Mouse (Mus musculus) lung, embryonic 14.5 days (tissue): ENCODE measurements around the gene Pidd1. TPM values are rescaled to one million over a fixed set of nuclear protein-coding genes. Genes with fewer than 3 reads are reported as not detected.

Source experiments
- ATAC-seq: fragments of 200-750 bp; cut with Nextera tagmentation; 2 replicates; pipeline ENCODE4 v1.8.0; 2017; ENCODE audit warnings: mild to moderate bottlenecking, moderate TSS enrichment, moderate library complexity; ENCODE audit not compliant: insufficient read depth
- DNase-seq: peaks from one replicate; pipeline ENCODE4 v3.0.0-alpha.2; 2015
- H3K27ac ChIP-seq: fragments of 300-500 bp; sonication (generic); 2 replicates; pipeline ENCODE4 v1.5.1; 2014; ENCODE audit warnings: low read depth, mild to moderate bottlenecking, moderate library complexity
- H3K27me3 ChIP-seq: fragments of 300-500 bp; sonication (generic); 2 replicates; pipeline ENCODE4 v1.6.1; 2014; ENCODE audit warnings: low read length, control low read depth; ENCODE audit not compliant: insufficient read depth
- H3K36me3 ChIP-seq: fragments of 300-500 bp; sonication (generic); 2 replicates; pipeline ENCODE4 v1.6.1; 2014; ENCODE audit warnings: control low read depth; ENCODE audit not compliant: insufficient read depth
- H3K4me1 ChIP-seq: fragments of 300-500 bp; sonication (generic); 2 replicates; pipeline ENCODE4 v1.6.1; 2014; ENCODE audit warnings: antibody characterized with exemption, control low read depth; ENCODE audit not compliant: insufficient read depth
- H3K4me2 ChIP-seq: fragments of 300-500 bp; sonication (generic); 2 replicates; pipeline ENCODE4 v1.6.1; 2014; ENCODE audit warnings: mild to moderate bottlenecking
- H3K4me3 ChIP-seq: fragments of 300-500 bp; sonication (generic); 2 replicates; pipeline ENCODE4 v1.5.1; 2014; ENCODE audit warnings: low read depth, low read length
- H3K9ac ChIP-seq: fragments of 300-500 bp; sonication (generic); 2 replicates; pipeline ENCODE4 v1.6.1; 2014
- H3K9me3 ChIP-seq: fragments of 300-500 bp; sonication (generic); 2 replicates; pipeline ENCODE4 v1.6.1; 2016; ENCODE audit warnings: low read depth, low read length, control low read depth
- CTCF ChIP-seq: IDR thresholded peaks from 2 replicates; pipeline ENCODE4 v1.5.1; 2016; ENCODE audit warnings: antibody characterized with exemption, low read depth
- WGBS: fragments of 180-500 bp; shearing (Covaris S2); extraction: QIAGEN DNeasy Blood & Tissue Kit; methylation state at CpG from one replicate; pipeline ENCODE4 v1.1.7; 2014; 5-methylcytosine and 5-hydroxymethylcytosine counted together
- polyA plus RNA-seq: library from polyadenylated mRNA; unstranded; fragments of >200 nt; fragmentation: Nextera tagmentation; extraction: Ambion mirVana; gene quantifications from 2 replicates; pipeline ENCODE4 v1.2.1, GENCODE M21; 2014

Gene Pidd1
- polyA plus RNA-seq, 1 experiment from 2014 or later = 14.2 TPM

DNA sequence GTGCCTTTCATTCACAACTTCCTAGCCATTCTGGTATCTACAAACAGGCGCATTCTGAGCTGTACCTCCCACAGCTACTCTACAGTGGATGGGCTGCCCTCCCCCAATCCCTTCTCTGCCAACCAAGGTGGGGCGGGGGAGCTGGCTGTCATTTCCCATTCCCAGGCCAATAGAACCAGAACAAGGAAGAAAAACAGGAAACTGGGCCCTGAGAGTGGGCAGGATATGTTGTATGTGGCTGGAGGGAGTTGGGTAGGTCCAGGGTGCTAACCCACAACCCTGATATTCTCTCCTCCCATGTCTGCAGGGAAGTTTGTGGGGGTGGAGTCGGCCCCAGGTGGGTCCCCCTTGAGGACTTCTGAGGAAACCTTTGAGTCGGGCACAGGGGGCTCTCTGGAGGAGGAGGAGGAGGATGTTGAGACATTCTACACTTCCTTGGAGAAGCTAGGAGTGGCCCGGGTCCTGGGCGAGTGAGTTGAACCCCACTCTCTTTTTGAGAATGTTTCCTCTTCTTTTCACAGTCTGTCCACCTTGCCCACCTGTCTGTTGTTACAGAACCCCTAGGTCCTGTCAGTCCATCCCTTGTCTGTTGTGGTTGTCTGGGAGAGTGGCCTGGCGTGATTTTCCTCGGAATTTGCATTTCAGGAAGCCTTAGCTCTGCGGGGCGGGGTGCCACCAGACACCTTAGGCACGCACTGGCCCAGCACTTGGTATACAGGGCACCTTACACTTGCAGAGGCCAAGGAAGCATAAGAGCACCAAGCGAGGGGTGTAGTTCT lies 20.2 kb upstream of the Pidd1 start:
- Histone ChIP-seq H3K4me1 (peaks cover 21% of the 10 kb centered on the region), H3K4me2 (peak overlapping the region; percentile 49), H3K9me3 (no peaks in the 10 kb centered on the region), H3K27me3 (peaks cover 62% of the 10 kb centered on the region), H3K27ac (peak overlapping the region; percentile 36; the same call in 1 of the 2 replicates), H3K36me3 (peaks cover 8% of the 10 kb centered on the region; the same call in 1 of the 2 replicates), H3K4me3 (peak overlapping the region; percentile 24), H3K9ac (no peak overlapping the region; the same call in 1 of the 2 replicates)
- DNase-seq (peak; percentile 54), ATAC-seq (no peak)
- no peak for TF ChIP-seq CTCF
- 25% methylated on average over 12 of the region's 12 CpGs for WGBS

DNA sequence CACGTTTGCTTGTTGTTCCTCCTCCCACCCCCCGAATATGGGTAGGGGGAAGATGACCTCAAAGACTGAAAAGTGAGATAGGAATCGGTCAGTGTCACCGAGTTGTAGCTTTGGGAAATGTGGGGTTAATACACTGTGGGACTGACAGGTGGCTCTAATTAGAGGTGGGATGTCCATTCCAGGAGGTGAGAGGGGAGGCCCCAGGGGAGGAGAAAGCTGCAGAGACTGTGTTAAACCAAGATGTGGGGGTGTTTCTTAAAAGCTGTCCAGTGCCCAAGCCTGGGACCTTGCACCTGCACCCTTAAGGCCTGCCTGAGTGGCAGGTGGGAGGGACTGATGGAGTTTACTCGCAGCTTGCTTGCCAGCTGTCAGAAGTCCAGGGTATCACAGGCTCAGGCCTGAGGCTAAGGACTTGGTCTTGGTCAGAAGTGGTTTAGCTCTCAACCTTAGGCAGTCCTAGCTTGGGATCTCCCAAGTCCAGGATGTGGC lies 18.6 kb upstream of the Pidd1 start:
- Histone ChIP-seq H3K4me3 (peak overlapping the region; percentile 45), H3K4me1 (peaks cover 11% of the 10 kb centered on the region), H3K27ac (no peak overlapping the region), H3K9me3 (no peaks in the 10 kb centered on the region), H3K36me3 (peaks cover 11% of the 10 kb centered on the region; the same call in 1 of the 2 replicates), H3K4me2 (peak overlapping the region; percentile 76), H3K9ac (peak overlapping the region; percentile 58; the same call in 1 of the 2 replicates), H3K27me3 (peaks cover 62% of the 10 kb centered on the region)
- ATAC-seq (no peak), DNase-seq (no peak)
- no peak for TF ChIP-seq CTCF
- 8% methylated on average over 5 of the region's 5 CpGs for WGBS

DNA sequence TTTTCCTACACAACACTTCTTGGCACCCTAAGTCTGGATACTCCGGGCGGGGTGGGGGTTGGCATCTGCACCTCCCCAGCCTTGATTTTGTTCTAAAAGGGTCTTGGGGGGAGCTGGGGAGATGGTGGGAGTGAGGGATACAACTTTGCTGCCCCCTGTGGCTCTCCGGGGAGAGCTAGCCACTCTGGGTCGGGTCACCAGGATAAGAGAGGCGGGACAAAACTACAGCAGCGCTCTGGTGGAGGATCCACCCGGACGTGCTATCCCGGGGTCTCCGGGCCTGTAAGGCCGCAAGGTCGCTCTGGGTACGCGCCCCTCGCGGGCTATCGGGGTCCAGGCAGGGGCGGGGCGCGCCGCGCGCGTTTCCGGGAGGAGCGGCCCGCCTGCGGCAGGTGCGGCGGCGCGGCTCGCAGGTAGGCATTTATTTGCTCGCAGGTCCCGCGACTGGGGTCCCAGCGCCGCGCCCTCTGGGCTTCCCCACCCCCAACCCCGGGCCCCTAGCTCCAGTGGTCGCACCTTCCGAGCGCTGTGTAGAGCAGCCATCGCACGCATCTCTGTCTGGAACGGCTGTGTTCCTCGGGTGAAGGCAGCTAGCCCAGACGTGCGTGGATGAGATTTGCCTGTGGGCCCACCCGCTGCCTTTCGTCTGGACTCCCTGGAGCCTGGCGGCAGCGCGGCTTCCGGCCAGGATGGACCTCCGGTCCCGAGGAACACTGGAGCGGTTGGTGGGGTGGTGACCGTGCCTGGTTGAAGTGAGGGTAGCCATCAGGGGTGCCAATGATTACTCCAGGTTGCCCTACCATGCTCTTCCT lies 17.9 kb upstream of the Pidd1 start:
- Histone ChIP-seq H3K4me3 (peak overlapping the region; percentile 45), H3K9me3 (no peaks in the 10 kb centered on the region), H3K4me2 (peak overlapping the region; percentile 76), H3K9ac (peak overlapping the region; percentile 58), H3K27ac (0 out of 2 replicates have a peak overlapping the region, but pooled peaks have one; percentile 18), H3K36me3 (peaks cover 11% of the 10 kb centered on the region; the same call in 1 of the 2 replicates), H3K27me3 (peaks cover 63% of the 10 kb centered on the region), H3K4me1 (peaks cover 7% of the 10 kb centered on the region)
- ATAC-seq = no peak
- DNase-seq = peak; percentile 37
- peak; percentile 44 for TF ChIP-seq CTCF
- 1% methylated on average over 56 of the region's 59 CpGs for WGBS

DNA sequence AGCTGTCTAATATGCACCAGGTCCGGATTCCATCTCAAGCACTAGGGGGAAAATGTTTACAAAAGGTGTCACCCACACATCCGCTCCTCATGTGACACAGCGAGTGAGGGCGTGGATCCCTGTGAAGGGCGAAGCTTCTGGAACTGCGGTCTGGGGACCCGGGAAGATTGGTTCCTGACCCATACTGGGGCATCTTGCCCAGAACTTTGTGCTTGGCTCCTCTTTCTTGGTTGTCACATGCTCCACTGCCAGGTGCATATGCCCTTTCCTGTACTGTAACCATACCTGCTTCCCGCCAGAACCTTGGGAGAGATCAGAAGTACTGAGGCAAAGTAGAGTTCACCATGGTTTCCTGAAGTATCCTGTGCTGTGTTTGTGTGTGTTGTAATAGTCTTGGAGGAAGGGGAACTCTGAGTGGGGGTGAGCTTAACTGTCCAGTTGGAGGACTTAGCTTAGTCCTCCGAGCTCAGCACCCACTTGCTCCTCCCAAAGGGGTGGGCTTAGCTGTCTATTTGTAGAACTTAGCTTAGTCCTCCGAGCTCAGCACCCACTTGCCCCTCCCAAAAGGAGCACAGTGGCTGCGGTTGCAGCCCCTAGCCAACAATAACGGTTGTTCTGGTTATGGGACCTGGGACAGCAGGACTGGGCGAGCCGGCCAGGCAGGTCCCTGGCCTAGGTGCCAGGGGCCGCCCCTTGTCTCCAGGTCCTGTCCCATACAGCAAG lies 16.7 kb upstream of the Pidd1 start, which contains the start of gene Cracr2b:
TSS of gene Cracr2b (plus strand) at position 704 of the 723 bp plus-strand sequence.
- no peak for DNase-seq
- Histone ChIP-seq H3K27me3 (peaks cover 55% of the 10 kb centered on the region), H3K9ac (peak within 1 kb of the TSS; percentile 58)

DNA sequence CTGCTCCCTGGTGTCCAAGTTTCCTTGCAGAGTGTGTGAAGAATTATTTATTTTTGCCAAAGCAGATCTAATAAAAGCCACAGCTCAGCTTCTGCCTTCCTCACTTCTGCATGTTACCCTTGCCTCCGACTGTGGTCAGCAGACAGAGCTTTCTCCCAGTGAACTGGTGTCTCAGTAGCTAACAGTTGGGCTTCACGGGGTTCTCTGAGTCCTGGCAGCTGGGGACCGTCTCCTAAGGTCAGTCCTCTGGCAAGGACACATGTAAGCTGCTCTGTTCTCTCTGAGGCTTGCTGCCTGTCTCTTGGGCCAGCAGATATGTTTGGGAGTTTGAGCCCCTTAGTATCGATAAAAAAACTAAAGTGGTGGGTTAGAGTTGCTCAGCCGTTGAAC lies 16.2 kb upstream of the Pidd1 start:
- no peak for TF ChIP-seq CTCF
- Histone ChIP-seq H3K4me3 (no peak overlapping the region), H3K4me2 (no peak overlapping the region), H3K36me3 (peaks cover 11% of the 10 kb centered on the region; the same call in 1 of the 2 replicates), H3K27me3 (peaks cover 49% of the 10 kb centered on the region), H3K27ac (no peak overlapping the region), H3K9me3 (no peaks in the 10 kb centered on the region), H3K9ac (no peak overlapping the region), H3K4me1 (peaks cover 14% of the 10 kb centered on the region)
- WGBS = 32% methylated on average over 5 of the region's 5 CpGs
- no peak for ATAC-seq
- no peak for DNase-seq

More for the DNA sequence above, 16.7 kb upstream of the Pidd1 start, which contains the start of gene Cracr2b:
- Histone ChIP-seq H3K4me1 (peaks cover 13% of the 10 kb centered on the region), H3K36me3 (peaks cover 11% of the 10 kb centered on the region; the same call in 1 of the 2 replicates), H3K4me3 (peak within 1 kb of the TSS; percentile 45), H3K27ac (0 out of 2 replicates have a peak within 1 kb of the TSS, but pooled peaks have one; percentile 18), H3K9me3 (no peaks in the 10 kb centered on the region), H3K4me2 (peak within 1 kb of the TSS; percentile 76)
- ATAC-seq = no peak
- TF ChIP-seq CTCF = no peak
- 42% methylated on average over 15 of the region's 15 CpGs for WGBS

DNA sequence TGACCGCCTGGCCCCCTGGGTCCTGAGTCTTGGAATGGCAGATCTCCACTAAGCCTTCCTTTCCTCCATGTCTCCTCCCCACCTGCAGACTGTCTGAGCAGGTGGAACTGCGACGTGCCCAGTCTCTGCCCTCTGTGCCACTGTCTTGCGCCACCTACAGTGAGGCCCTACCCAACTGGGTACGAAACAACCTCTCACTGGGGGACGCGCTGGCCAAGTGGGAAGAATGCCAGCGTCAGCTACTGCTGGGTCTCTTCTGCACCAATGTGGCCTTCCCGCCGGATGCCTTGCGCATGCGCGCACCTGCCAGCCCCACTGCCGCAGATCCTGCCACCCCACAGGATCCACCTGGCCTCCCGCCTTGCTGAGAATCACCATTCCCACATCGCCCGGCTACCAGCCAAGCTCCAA lies 15.5 kb upstream of the Pidd1 start:
- whole genome bisulfite sequencing = 87% methylated on average over 17 of the region's 17 CpGs
- H3K9me3 ChIP-seq = no peaks in the 10 kb centered on the region
- no peak overlapping the region for H3K4me3 ChIP-seq
- no peak overlapping the region for H3K27ac ChIP-seq
- H3K27me3 ChIP-seq = peaks cover 43% of the 10 kb centered on the region
- no peak for ATAC-seq
- peaks cover 8% of the 10 kb centered on the region; the same call in 1 of the 2 replicates for H3K4me1 ChIP-seq
- TF ChIP-seq CTCF = no peak
- no peak overlapping the region for H3K4me2 ChIP-seq
- H3K36me3 ChIP-seq = peaks cover 11% of the 10 kb centered on the region; the same call in 1 of the 2 replicates
- H3K9ac ChIP-seq = no peak overlapping the region
- DNase-seq = no peak
